Mouse (Mus musculus) erythroblast, embryonic 14.5 days (primary cell): ENCODE measurements around the gene Zscan21.

Experiments
- GATA1 ChIP-seq: IDR thresholded peaks from 2 replicates; pipeline ENCODE4 v1.6.1; 2012; ENCODE audit warnings: low read length, inconsistent platforms, mixed read lengths
- TAL1 ChIP-seq: IDR thresholded peaks from 3 replicates; pipeline ENCODE4 v1.6.1; 2012; ENCODE audit warnings: low read length, inconsistent platforms, mixed read lengths

- TF ChIP-seq TAL1 (no peak), GATA1 (no peak)
Measured at GRCm38 (mm10) chr5:138084996-138085395, 31.7 kb upstream of the Zscan21 start, which contains the start of gene Zkscan1.
